Mouse (Mus musculus): Measurements from ENCODE around the gene Retsat. TPM values are rescaled to one million over a fixed set of nuclear protein-coding genes. Genes with fewer than 3 reads are reported as not detected.

Gene Retsat
- total and polyA plus RNA-seq, 3 experiments = 12.6 to 25.6 (median 13.6) TPM

DNA sequence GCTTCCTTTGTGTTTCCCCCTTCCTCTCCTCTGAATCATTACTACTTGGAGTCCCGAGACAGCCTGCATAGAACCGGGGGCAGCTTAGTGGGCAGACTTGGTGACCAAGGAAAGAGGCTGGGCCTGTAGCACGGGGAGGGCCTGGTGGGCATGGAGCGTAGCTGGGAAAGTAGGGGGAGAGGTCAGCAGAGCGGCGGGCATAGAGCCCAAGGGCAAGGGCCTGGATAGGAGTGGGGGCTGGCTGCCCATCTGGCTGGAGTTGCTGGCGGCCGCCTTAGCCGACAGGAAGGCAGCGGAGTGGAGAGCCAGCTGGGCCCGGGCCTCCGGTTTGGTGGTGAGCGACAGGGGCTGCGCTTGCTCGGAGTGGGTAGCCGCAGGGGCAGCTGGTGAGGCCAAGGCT, 29.0 kb downstream of the Retsat start:
- Histone ChIP-seq H3K27me3 (ENCODE audit: insufficient read depth, low read length) (peaks cover 34% of the 10 kb centered on the region), H3K36me3 (replicated peaks) (no peaks in the 10 kb centered on the region), H3K9me3 (replicated peaks) (no peaks in the 10 kb centered on the region), H3K4me3 (ENCODE audit: low read depth, low read length) (no peak overlapping the region), H3K4me1 (ENCODE audit: insufficient read depth, low read depth, low read length) (no peaks in the 10 kb centered on the region)
- DNase-seq (ENCODE audit: low spot score) (no peak), ATAC-seq (ENCODE audit: extremely low read depth, insufficient number of reproducible peaks, low FRiP score, poor library complexity, severe bottlenecking) (no peak)
- no peak for TF ChIP-seq CTCF (IDR thresholded peaks at IDR 0.05; ENCODE audit: low read depth, low read length)
- TF ChIP-seq POLR2AphosphoS5 (IDR thresholded peaks at IDR 0.05; ENCODE audit: insufficient replicate concordance, low read depth, low read length) = no peak
- TF ChIP-seq GATA1 (IDR thresholded peaks at IDR 0.05; ENCODE audit: borderline replicate concordance, low read length) = no peak
- TF ChIP-seq TAL1 (conservative IDR thresholded peaks at IDR 0.05; ENCODE audit: low read depth, low read length) = no peak
- no peak for TF ChIP-seq GATA2 (IDR thresholded peaks at IDR 0.05; ENCODE audit: borderline replicate concordance, low read depth, low read length)

GRCm38 (mm10) chr6:72630370-72630769, 32.1 kb downstream of the Retsat start:
- Histone ChIP-seq H3K27me3 (ENCODE audit: insufficient read depth, low read length) (peaks cover 42% of the 10 kb centered on the region), H3K36me3 (replicated peaks) (no peaks in the 10 kb centered on the region), H3K9me3 (replicated peaks) (no peaks in the 10 kb centered on the region), H3K4me1 (ENCODE audit: insufficient read depth, low read depth, low read length) (peaks cover 3% of the 10 kb centered on the region; the same call in 1 of the 2 replicates), H3K4me3 (ENCODE audit: low read depth, low read length) (no peak overlapping the region)
- ATAC-seq (ENCODE audit: extremely low read depth, insufficient number of reproducible peaks, low FRiP score, poor library complexity, severe bottlenecking) = no peak
- TF ChIP-seq GATA2 (IDR thresholded peaks at IDR 0.05; ENCODE audit: borderline replicate concordance, low read depth, low read length) (no peak), CTCF (IDR thresholded peaks at IDR 0.05; ENCODE audit: low read depth, low read length) (no peak), TAL1 (conservative IDR thresholded peaks at IDR 0.05; ENCODE audit: low read depth, low read length) (no peak), GATA1 (IDR thresholded peaks at IDR 0.05; ENCODE audit: borderline replicate concordance, low read length) (no peak), POLR2AphosphoS5 (IDR thresholded peaks at IDR 0.05; ENCODE audit: insufficient replicate concordance, low read depth, low read length) (no peak)
- no peak for DNase-seq (ENCODE audit: low spot score)

DNA sequence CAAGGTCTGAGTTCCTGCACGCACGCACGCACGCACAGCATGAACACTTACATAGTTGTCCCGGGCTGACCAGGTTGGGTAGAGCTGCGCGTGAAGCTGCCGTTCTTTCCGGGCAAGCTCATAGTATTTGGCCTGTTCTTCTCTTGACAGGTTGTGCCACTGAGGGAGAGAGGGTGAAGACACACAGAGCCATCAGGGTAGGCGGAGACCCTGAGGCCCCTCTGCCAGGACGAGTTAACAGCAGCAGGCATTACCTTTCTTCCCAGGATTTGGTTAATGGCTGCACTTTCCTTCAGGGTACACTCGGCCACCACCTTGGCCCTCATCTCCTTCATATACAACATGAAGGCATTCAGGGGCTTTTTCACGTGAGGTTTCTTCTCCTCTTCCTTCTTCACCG, 32.7 kb downstream of the Retsat start:
- Histone ChIP-seq H3K27me3 (ENCODE audit: insufficient read depth, low read length) (peaks cover 42% of the 10 kb centered on the region), H3K9me3 (replicated peaks) (no peaks in the 10 kb centered on the region), H3K4me3 (ENCODE audit: low read depth, low read length) (no peak overlapping the region), H3K4me1 (ENCODE audit: insufficient read depth, low read depth, low read length) (peaks cover 3% of the 10 kb centered on the region; the same call in 1 of the 2 replicates), H3K36me3 (replicated peaks) (no peaks in the 10 kb centered on the region)
- no peak for TF ChIP-seq POLR2AphosphoS5 (IDR thresholded peaks at IDR 0.05; ENCODE audit: insufficient replicate concordance, low read depth, low read length)
- TF ChIP-seq GATA2 (IDR thresholded peaks at IDR 0.05; ENCODE audit: borderline replicate concordance, low read depth, low read length) = no peak
- TF ChIP-seq TAL1 (conservative IDR thresholded peaks at IDR 0.05; ENCODE audit: low read depth, low read length) = no peak
- TF ChIP-seq CTCF (IDR thresholded peaks at IDR 0.05; ENCODE audit: low read depth, low read length) = no peak
- no peak for TF ChIP-seq GATA1 (IDR thresholded peaks at IDR 0.05; ENCODE audit: borderline replicate concordance, low read length)
- no peak for ATAC-seq (ENCODE audit: extremely low read depth, insufficient number of reproducible peaks, low FRiP score, poor library complexity, severe bottlenecking)
- DNase-seq (ENCODE audit: low spot score) = no peak

DNA sequence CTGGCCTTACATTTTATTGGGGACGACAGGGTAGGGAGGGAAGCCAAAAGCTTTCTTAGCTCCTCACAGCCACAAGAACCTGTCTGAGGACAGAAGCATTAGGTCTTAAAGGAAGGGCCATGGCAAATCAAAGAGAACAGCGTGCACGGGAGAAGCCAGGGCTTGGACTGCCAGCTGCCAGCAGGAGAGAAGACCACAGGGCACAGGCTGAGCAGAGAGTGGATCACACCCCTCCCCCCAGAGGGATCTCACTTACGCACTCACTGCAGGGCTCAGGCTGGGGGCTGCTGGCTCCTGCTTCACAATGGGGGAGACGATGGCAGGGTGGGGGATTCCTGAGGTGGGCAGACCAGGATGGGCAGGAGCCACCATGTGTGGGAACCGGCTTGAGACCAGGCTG, 33.4 kb downstream of the Retsat start:
- TF ChIP-seq POLR2AphosphoS5 (IDR thresholded peaks at IDR 0.05; ENCODE audit: insufficient replicate concordance, low read depth, low read length) (no peak), TAL1 (conservative IDR thresholded peaks at IDR 0.05; ENCODE audit: low read depth, low read length) (no peak), GATA1 (IDR thresholded peaks at IDR 0.05; ENCODE audit: borderline replicate concordance, low read length) (no peak), CTCF (IDR thresholded peaks at IDR 0.05; ENCODE audit: low read depth, low read length) (no peak), GATA2 (IDR thresholded peaks at IDR 0.05; ENCODE audit: borderline replicate concordance, low read depth, low read length) (no peak)
- H3K9me3 ChIP-seq (replicated peaks) = no peaks in the 10 kb centered on the region
- DNase-seq (ENCODE audit: low spot score) = no peak
- peaks cover 8% of the 10 kb centered on the region for H3K4me1 ChIP-seq (ENCODE audit: insufficient read depth, low read depth, low read length)
- no peak for ATAC-seq (ENCODE audit: extremely low read depth, insufficient number of reproducible peaks, low FRiP score, poor library complexity, severe bottlenecking)
- no peak overlapping the region for H3K4me3 ChIP-seq (ENCODE audit: low read depth, low read length)
- no peaks in the 10 kb centered on the region for H3K36me3 ChIP-seq (replicated peaks)
- H3K27me3 ChIP-seq (ENCODE audit: insufficient read depth, low read length) = peaks cover 38% of the 10 kb centered on the region

DNA sequence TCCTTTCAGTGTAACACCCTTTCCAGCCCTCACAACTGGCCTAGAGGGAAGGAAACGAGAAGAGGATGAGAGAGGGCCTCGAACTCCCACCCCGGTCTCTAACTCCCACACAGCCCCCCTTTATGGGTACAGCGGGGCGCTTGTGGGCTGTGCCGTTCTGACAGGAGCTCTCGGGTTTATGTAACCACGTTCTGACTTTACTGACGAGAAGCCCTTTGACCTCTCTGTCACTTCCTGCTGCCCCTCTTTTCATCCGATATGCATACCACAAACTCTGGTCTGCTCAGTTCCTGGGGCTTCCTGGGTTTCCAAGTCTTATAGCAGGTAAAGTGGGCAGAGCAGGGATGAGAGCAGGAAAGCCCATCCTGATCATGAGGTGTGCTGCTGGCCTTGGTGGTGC, 36.0 kb downstream of the Retsat start:
- Histone ChIP-seq H3K4me1 (ENCODE audit: insufficient read depth, low read depth, low read length) (peaks cover 8% of the 10 kb centered on the region), H3K9me3 (replicated peaks) (no peaks in the 10 kb centered on the region), H3K27me3 (ENCODE audit: insufficient read depth, low read length) (peaks cover 38% of the 10 kb centered on the region), H3K36me3 (replicated peaks) (no peaks in the 10 kb centered on the region), H3K4me3 (ENCODE audit: low read depth, low read length) (no peak overlapping the region)
- DNase-seq (ENCODE audit: low spot score) = no peak
- no peak for ATAC-seq (ENCODE audit: extremely low read depth, insufficient number of reproducible peaks, low FRiP score, poor library complexity, severe bottlenecking)
- TF ChIP-seq TAL1 (conservative IDR thresholded peaks at IDR 0.05; ENCODE audit: low read depth, low read length) (no peak), CTCF (IDR thresholded peaks at IDR 0.05; ENCODE audit: low read depth, low read length) (no peak), POLR2AphosphoS5 (IDR thresholded peaks at IDR 0.05; ENCODE audit: insufficient replicate concordance, low read depth, low read length) (no peak), GATA1 (IDR thresholded peaks at IDR 0.05; ENCODE audit: borderline replicate concordance, low read length) (no peak), GATA2 (IDR thresholded peaks at IDR 0.05; ENCODE audit: borderline replicate concordance, low read depth, low read length) (no peak)

DNA sequence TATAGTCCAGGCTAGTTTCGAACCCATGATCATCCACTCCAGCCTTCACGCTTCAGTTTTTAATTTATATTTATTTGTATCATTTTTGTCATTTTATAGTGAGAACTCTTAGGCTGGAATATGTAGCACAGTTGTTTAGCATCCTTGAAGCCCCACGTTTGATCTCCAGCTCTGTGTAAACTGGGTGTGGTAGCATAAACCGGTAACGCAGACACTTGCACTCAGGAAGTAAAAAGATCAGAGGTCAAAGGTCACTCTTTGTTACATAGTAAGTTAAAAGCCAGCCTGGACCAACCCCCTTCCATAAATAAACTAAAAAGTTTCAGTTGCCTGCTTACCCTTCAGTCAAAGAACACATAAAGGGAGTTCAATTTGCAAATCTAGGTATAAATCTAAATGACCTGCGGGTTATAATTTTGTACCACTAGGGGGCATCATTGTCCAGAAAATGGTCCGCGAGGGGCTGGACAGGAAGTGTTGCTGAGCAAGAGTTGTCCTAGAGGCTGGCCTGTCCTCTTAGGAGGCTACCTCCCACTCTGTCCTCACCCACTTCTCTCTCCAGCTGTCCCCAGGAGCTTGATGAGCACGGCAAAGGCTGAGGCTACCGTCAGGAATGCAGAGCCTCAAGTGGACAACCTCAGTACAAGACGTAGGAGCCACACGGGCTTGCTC, 37.6 kb downstream of the Retsat start:
- Histone ChIP-seq H3K27me3 (ENCODE audit: insufficient read depth, low read length) (peaks cover 36% of the 10 kb centered on the region), H3K4me1 (ENCODE audit: insufficient read depth, low read depth, low read length) (peaks cover 8% of the 10 kb centered on the region), H3K36me3 (replicated peaks) (no peaks in the 10 kb centered on the region), H3K4me3 (ENCODE audit: low read depth, low read length) (no peak overlapping the region), H3K9me3 (replicated peaks) (no peaks in the 10 kb centered on the region)
- peak; percentile 51 for DNase-seq (ENCODE audit: low spot score)
- no peak for ATAC-seq (ENCODE audit: extremely low read depth, insufficient number of reproducible peaks, low FRiP score, poor library complexity, severe bottlenecking)
- TF ChIP-seq CTCF (IDR thresholded peaks at IDR 0.05; ENCODE audit: low read depth, low read length) (peak; percentile 26; the same call in 1 of the 2 replicates), GATA2 (IDR thresholded peaks at IDR 0.05; ENCODE audit: borderline replicate concordance, low read depth, low read length) (no peak)

Measured in G1E (cell line).